Mouse (Mus musculus): ENCODE data around the gene Mllt6. TPM values are rescaled to one million over a fixed set of nuclear protein-coding genes. Genes with fewer than 3 reads are reported as not detected.
A peak's percentile ranks its signal among the peaks of the same experiment; 100 is the strongest.

Gene Mllt6
- total and polyA plus RNA-seq, 3 experiments, result 17.2 to 17.6 TPM; not detected in 1

DNA sequence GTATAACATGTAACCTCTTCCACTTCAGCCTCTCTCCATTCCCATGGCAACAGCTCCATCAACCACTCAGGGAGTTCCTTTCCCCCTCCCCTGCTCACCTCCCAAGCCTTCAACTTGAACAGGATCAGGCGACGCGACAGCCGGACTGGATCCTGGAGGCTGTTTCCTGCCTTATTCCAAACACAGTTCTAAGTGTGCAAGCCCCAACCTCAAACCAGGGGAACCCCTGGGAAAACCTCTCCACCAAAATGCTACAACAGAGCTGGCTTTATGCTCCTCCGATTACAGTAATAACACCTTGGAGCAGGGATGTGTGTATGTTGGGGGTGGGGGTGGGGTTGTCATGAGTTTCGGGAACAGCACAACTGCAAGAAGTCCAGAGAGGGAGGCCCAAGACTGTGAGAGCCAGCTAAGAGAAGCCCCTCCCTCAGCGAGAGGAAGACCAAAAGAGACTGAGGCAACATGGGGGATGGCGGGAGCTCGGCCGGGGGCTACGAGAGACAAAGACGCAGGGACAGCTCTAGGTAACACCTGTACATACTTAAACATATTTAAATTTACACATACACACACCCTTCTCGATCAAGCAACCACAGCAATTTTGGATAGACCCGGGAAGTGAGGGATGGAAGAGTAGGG, 34.8 kb downstream of the Mllt6 start:
- Histone ChIP-seq H3K9me3 (replicated peaks; ENCODE audit: insufficient read depth, low read length) (no peaks in the 10 kb centered on the region), H3K36me3 (ENCODE audit: control insufficient read depth in 1 of 2, insufficient read depth in 2 of 2, low read length in 2 of 2) (no peaks in the 10 kb centered on the region; a peak in 1 of 4 replicates), H3K4me3 (ENCODE audit: control insufficient read depth in 1 of 2, insufficient read depth in 1 of 2, low read depth in 2 of 2, low read length in 2 of 2) (no peak overlapping the region; a peak in 1 of 4 replicates), H3K9ac (ENCODE audit: control insufficient read depth, low read depth, low read length, poor library complexity, severe bottlenecking) (no peak overlapping the region; the same call in 1 of the 2 replicates), H3K79me2 (ENCODE audit: control insufficient read depth, insufficient read depth, low read length, poor library complexity) (peaks cover 8% of the 10 kb centered on the region; the same call in 1 of the 2 replicates), H3K27ac (ENCODE audit: control insufficient read depth, low read depth, low read length) (no peak overlapping the region), H3K27me3 (ENCODE audit: control insufficient read depth in 1 of 2, insufficient read depth in 2 of 2, low read length in 2 of 2) (no peaks in the 10 kb centered on the region), H3K4me1 (ENCODE audit: control insufficient read depth in 1 of 2, insufficient read depth in 2 of 2, low read length in 2 of 2) (peaks cover 0 to 13% of the 10 kb centered on the region in 2 experiments; a peak in 3 of 4 replicates)
- no peak for DNase-seq (ENCODE audit: low read depth, low spot score)
- no peak for TF ChIP-seq JUND (IDR thresholded peaks at IDR 0.05; ENCODE audit: low read depth, low read length)
- no peak for TF ChIP-seq MAX (IDR thresholded peaks at IDR 0.05; ENCODE audit: low read length)
- no peak for TF ChIP-seq CHD2 (IDR thresholded peaks at IDR 0.05; ENCODE audit: low read length)
- no peak for TF ChIP-seq MEF2A (IDR thresholded peaks at IDR 0.05; ENCODE audit: extremely low read depth, insufficient replicate concordance, low read depth, low read length, poor library complexity, severe bottlenecking)
- TF ChIP-seq SMC3 (IDR thresholded peaks at IDR 0.05; ENCODE audit: low read depth, low read length), result no peak
- TF ChIP-seq NELFE (IDR thresholded peaks at IDR 0.05; ENCODE audit: low read depth, low read length), result no peak
- TF ChIP-seq CTCF (IDR thresholded peaks at IDR 0.05 in 2 of 3, conservative IDR thresholded peaks at IDR 0.05 in 1 of 3; ENCODE audit: control insufficient read depth in 1 of 3, insufficient read depth in 1 of 3, low read depth in 2 of 3, low read length in 3 of 3, poor library complexity in 1 of 3, severe bottlenecking in 1 of 3), result no peak
- TF ChIP-seq MXI1 (IDR thresholded peaks at IDR 0.05; ENCODE audit: low read depth, low read length), result no peak
- TF ChIP-seq MAZ (IDR thresholded peaks at IDR 0.05; ENCODE audit: low read depth, low read length), result no peak

DNA sequence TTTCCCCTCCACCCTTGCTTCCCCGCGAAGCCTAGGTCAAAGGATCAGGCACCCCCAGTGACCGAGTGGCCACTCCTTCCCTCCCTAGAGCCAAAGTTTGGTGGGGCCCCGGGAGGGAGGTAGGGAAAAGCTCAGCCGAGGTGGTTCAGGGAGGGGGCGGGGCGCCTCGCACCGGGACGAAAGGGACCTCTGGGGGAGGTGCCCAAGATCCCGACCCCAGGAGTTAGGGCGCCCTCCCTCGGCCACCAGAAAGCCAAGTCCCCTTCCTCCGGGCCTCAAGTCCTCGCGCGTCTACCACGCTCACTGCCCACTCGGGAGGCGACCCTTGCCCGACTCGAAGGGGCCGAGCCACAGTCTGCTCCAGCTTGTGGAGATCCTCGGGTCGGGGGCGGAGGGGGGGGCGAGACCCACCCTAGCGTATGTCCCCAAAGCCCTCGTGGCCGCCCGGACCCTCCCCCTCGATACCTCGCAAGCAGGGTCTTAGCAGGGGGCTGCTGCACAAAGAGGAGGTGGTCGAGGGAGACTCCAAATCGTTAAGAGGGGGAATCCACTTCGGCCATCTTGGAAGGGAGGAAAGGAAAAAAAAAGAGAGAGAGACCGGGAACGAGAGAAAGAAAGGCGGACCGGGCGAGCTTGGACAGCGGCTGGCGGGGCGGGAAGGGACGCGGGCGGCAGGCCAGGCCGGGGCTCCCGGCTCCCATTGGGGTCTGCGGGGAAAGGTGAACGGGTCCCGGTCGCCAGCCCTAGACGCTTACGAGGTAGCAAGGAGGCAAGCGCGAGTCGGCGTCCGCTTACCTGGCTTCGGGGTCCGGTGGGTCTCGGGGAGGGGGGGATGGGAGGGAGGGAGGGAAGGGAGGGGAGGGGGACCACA, 35.8 kb downstream of the Mllt6 start:
- Histone ChIP-seq H3K9ac (ENCODE audit: control insufficient read depth, low read depth, low read length, poor library complexity, severe bottlenecking) (peak overlapping the region; percentile 81), H3K79me2 (ENCODE audit: control insufficient read depth, insufficient read depth, low read length, poor library complexity) (peaks cover 15% of the 10 kb centered on the region), H3K4me1 (ENCODE audit: control insufficient read depth in 1 of 2, insufficient read depth in 2 of 2, low read length in 2 of 2) (peaks cover 0 to 14% of the 10 kb centered on the region in 2 experiments; a peak in 3 of 4 replicates), H3K4me3 (ENCODE audit: control insufficient read depth in 1 of 2, insufficient read depth in 1 of 2, low read depth in 2 of 2, low read length in 2 of 2) (peak overlapping the region; percentile 73 to 89), H3K27ac (ENCODE audit: control insufficient read depth, low read depth, low read length) (no peak overlapping the region; the same call in 1 of the 2 replicates), H3K27me3 (ENCODE audit: control insufficient read depth in 1 of 2, insufficient read depth in 2 of 2, low read length in 2 of 2) (no peaks in the 10 kb centered on the region), H3K9me3 (replicated peaks; ENCODE audit: insufficient read depth, low read length) (no peaks in the 10 kb centered on the region), H3K36me3 (ENCODE audit: control insufficient read depth in 1 of 2, insufficient read depth in 2 of 2, low read length in 2 of 2) (no peaks in the 10 kb centered on the region; a peak in 1 of 4 replicates)
- peak; percentile 76 for DNase-seq (ENCODE audit: low read depth, low spot score)
- TF ChIP-seq ZNF384 (IDR thresholded peaks at IDR 0.05; ENCODE audit: low read depth, low read length) (0 out of 2 replicates have a peak, but pooled peaks have one; percentile 25), MAZ (IDR thresholded peaks at IDR 0.05; ENCODE audit: low read depth, low read length) (peak; percentile 12), EP300 (IDR thresholded peaks at IDR 0.05; ENCODE audit: low read depth in 1 of 2, low read length in 2 of 2) (no peak), CTCF (IDR thresholded peaks at IDR 0.05 in 2 of 3, conservative IDR thresholded peaks at IDR 0.05 in 1 of 3; ENCODE audit: control insufficient read depth in 1 of 3, insufficient read depth in 1 of 3, low read depth in 2 of 3, low read length in 3 of 3, poor library complexity in 1 of 3, severe bottlenecking in 1 of 3) (peak in 2 of 3 experiments; percentile 58 to 69; a peak in 5 of 6 replicates), UBTF (IDR thresholded peaks at IDR 0.05; ENCODE audit: borderline replicate concordance, insufficient read depth, low read depth, low read length) (peak; percentile 73; the same call in 1 of the 2 replicates), ETS1 (IDR thresholded peaks at IDR 0.05; ENCODE audit: low read depth, low read length) (0 out of 2 replicates have a peak, but pooled peaks have one; percentile 20), POLR2A (IDR thresholded peaks at IDR 0.05; ENCODE audit: control insufficient read depth in 1 of 2, insufficient read depth in 1 of 2, low read depth in 1 of 2, low read length in 2 of 2, poor library complexity in 1 of 2) (peak; percentile 20 to 27; a peak in 2 of 4 replicates), ZKSCAN1 (IDR thresholded peaks at IDR 0.05; ENCODE audit: low read depth, low read length) (no peak), ZMIZ1 (IDR thresholded peaks at IDR 0.05; ENCODE audit: low read depth, low read length) (0 out of 2 replicates have a peak, but pooled peaks have one; percentile 13), MXI1 (IDR thresholded peaks at IDR 0.05; ENCODE audit: low read depth, low read length) (peak; percentile 71)

Data from MEL (cell line).